Mouse (Mus musculus) C2C12 (cell line): Measurements from ENCODE around the gene Foxo1.

Source experiments
- CTCF ChIP-seq: IDR thresholded peaks from one replicate; pipeline ENCODE4 v1.5.1; 2011; ENCODE audit not compliant: control insufficient read depth, insufficient read depth, insufficient read length
- MYOG ChIP-seq: IDR thresholded peaks from one replicate; pipeline ENCODE4 v1.6.1; 2011; ENCODE audit not compliant: control insufficient read depth, insufficient read length; ENCODE audit errors: extremely low read depth

GRCm38 (mm10) chr3:52400284-52401161 lies 132.4 kb downstream of the Foxo1 start:
- TF ChIP-seq CTCF = no peak
- TF ChIP-seq MYOG = no peak
